Mouse (Mus musculus): ENCODE measurements around the gene Rfx3.
A peak's percentile ranks its signal among the peaks of the same experiment; 100 is the strongest.

The Rfx3 gene

GRCm38 (mm10) chr19:28010471-28011395 is at the start of gene Rfx3:
Gene Rfx3 (minus strand): TSS chr19:28011166.
- DNase-seq = peak; percentile 68 to 69

DNA sequence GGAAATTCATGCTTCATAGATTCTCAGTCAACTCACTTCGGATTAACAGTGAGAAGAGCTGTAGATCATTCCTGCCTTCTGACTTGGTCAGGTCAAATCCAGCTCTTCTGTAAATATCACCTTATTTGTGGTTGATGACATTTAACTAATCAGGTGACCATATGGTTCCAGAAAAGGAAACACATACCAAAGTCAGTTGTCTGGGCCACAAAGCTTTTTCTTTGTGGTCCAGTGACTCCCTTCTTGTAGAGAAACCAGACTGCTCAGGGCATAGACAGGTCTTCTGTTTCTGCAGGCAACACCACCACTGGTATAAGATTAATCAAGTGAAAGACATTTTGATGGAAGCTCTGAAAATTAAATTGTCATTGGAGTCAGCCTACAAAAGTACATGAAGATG is 41.1 kb upstream of the Rfx3 start:
- no peak for DNase-seq

- no peak for DNase-seq
Measured at GRCm38 (mm10) chr19:28051571-28051970, 40.6 kb upstream of the Rfx3 start.

DNA sequence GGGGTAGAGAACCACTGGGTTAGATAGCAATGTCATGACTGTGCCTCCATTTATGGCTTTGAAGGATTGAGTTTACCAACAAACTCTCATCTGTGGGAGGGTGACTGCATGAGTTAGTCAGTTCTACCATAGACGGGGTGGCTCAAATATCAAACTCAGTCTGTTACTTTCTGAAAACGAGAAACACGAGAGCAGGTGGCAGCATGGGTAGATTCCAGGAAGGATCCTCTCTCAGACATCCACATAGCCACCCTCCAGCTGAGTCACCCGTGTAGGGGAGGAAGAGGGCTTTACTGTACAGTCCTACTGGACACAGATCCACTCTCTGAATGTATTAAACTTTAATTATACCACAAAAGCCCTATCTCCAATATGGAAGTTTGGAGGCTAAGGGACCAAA is 38.3 kb upstream of the Rfx3 start:
- DNase-seq = no peak

DNA sequence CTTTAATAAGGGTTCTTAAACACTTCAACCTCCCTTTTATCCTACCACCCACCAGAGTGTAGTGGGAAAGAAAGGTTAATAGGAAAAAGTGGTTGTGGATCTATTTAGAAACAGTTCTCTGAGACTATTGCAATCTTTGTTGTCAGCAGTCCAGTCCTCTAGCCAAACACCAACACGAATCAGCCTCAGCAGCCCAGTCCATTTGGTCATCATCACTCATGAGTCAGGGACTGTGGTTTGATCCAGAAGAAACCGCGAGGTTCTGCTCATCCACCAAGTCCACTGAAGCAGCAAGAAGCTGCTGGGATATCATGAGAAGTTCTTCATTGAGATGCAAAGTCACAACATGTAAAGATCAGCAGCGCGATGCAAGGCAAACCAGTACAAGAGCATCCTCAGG is 35.8 kb upstream of the Rfx3 start:
- DNase-seq = no peak

GRCm38 (mm10) chr19:28044950-28045349 is 34.0 kb upstream of the Rfx3 start:
- DNase-seq = no peak

- peak; percentile 84 to 92 for DNase-seq
Measured at GRCm38 (mm10) chr19:28011718-28012499, 943 bp upstream of the Rfx3 start.

DNA sequence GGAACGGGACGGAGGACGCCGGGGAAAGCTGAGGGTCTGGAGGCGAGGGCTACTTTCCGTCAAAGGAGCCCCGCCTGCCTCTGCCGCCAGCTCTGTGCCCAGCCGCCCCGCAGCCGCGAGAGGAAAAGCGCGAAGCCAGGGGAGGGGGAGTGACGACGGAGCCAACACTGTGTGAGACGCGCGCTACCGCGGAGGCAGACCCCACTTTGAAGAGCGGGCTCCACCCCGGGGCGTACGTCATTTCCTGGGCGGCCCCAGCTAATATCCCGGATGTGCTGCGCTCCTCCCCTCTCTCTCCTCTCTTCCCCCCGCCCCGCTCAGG is 391 bp upstream of the Rfx3 start:
- peak; percentile 94 to 96 for DNase-seq

DNA sequence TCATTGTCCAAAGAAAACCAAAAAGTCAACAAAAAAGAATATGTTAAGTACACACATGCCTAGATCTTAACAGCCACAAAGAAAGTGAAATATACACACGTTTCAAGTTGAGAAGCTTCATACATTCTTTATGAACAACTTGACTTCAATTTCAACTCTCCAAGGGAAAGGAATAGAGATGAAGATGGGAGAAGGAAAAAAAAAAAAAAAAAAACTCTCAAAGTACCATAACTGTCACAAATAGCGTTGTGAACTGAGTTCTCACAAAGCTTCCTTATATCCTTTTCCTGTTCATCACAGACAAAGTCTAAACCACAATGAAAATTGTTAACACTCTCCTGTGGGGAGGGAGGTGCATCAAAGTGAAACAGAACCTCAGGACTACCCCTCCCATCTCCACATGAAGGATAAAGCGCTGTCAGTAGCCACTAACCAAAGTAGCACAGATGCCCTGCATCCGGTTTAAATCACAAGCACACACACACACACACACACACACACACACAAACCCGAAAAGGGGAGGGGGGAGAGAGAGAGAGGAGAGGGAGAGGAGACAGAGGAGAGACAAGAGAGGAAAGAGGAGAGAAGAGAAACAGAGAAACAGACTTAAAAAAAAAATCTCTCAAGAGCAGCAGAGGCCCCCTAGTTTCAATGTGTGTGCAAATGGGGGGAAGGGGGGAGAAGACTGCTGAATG is 1.2 kb downstream of the Rfx3 start:
- peak; percentile 36 to 50 for DNase-seq

- DNase-seq = no peak
Measured at GRCm38 (mm10) chr19:28004190-28004589, 6.8 kb downstream of the Rfx3 start.

GRCm38 (mm10) chr19:28003474-28003873 is 7.5 kb downstream of the Rfx3 start:
- DNase-seq = peak; percentile 28 to 36

- DNase-seq = no peak
Measured at GRCm38 (mm10) chr19:28002708-28003107, 8.3 kb downstream of the Rfx3 start.

DNA sequence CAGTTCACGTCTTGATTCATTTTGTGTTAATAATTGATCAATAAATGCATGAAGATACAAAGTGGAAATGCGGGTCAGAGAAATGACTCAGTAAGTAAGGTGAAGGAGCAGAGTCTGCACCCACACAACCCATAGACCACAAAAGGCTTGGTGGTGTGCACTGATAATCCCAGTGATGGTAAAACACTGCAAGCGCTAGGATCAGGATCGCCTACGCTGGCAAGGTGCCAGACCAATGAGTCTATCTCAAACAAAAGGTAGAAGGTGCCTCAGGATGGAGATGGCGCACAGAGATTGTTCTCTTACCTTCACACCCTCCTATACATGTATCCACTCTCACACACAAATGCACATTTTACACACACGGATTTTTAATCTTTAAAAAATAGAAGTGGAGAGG is 18.2 kb downstream of the Rfx3 start:
- peak; percentile 22 to 41 for DNase-seq

DNA sequence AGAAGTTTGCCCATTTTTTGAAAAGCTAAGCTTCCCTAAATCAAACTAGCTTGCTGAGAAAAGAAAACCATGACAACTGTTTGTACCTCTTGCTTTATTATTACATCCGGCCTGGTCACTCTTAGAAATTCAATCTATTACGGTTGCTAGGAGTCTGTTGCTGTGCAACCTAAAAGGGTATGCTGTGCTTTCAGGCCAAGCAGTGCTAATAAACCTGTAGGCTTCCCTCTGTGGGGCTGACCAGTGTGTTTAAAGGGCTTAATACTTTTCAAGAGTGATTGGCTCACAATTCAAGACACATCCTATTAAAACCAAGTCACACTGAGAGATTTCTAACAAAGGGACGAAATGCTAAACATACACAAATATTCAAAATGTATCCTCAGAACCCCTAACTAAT is 22.2 kb downstream of the Rfx3 start:
- DNase-seq = no peak

- no peak for DNase-seq
Measured at GRCm38 (mm10) chr19:27967590-27967989, 43.4 kb downstream of the Rfx3 start.

DNA sequence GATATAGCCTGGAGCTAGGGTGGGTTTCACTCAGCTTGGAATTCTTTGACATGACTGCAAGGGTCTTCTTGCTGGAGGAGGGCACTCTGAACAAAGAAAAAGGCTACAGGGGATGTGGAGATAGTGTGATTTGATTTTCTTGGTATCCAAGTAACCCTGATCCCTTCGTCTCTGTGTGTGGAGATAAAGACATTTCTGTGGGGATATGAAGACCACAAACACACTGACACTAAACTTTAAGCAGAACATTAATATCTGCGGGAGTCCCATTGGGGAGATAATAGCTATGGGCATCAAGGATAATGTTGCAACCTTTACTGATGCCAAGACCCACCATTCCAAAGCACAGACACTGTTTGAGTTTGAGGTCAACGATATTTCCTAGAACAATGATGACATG is 49.7 kb downstream of the Rfx3 start:
- no peak for DNase-seq

GRCm38 (mm10) chr19:27935453-27935852 is 75.5 kb downstream of the Rfx3 start:
- DNase-seq = peak in 1 of 2 experiments; percentile 11

- no peak for DNase-seq
Measured at GRCm38 (mm10) chr19:27931136-27931535, 79.8 kb downstream of the Rfx3 start.

DNA sequence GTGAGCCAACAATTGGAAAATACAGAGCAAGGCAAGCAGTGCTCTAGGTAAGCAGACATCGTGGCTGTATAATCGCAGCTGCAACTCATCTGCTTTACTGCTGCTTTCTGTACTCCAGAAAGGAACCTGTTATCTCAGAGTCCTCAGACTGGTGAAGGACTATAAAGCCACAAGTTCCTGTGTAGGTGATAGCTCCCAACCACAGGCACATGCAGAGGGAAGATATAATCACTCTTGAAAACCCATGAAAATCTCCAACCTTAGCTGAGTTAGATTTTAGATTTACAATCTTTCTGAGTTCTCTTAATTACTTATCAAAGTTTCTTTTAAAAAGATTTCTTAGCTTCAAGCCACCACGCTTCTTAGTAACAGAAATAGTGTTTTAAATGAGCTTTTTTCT is 84.6 kb downstream of the Rfx3 start:
- no peak for DNase-seq

DNA sequence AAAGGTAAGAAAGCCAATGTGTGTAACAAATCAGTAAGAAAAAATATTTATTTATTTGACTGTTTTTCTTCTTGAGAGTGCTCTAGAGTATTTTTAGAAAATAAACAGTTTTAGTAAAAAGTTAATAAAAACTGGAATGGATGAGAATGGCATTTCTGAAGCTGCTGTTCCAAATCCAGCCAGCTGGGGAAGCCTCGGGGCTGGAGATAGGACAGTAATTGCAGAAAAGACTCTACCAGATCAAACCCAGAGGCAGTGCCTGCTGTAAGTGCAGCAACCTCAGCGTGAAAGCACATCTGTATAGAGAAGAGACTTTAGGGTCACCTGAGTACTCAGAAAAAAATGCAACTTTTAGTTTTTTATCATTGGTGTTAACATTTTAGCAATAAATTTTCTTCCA is 91.9 kb downstream of the Rfx3 start:
- peak in 1 of 2 experiments; percentile 15 for DNase-seq

DNA sequence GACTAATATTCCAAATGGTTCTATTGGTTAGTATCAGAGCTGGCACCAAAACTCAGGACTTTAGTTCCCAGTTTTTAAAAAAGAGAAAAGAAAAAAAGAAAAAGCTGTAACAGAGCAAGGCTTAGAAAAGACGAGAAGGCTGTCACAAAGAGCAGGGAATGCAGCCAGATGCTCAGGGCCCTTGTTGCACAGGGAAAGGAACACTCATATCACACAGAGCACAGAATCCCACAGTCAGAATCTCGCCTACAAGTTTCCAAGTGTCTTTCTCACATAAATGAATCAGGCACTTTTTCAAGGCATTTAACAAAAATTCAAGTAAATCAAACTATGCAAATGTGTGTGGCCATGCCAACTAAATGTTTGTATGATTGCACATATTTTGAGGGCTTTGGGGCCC is 94.5 kb downstream of the Rfx3 start:
- peak in 1 of 2 experiments; percentile 24 for DNase-seq

DNA sequence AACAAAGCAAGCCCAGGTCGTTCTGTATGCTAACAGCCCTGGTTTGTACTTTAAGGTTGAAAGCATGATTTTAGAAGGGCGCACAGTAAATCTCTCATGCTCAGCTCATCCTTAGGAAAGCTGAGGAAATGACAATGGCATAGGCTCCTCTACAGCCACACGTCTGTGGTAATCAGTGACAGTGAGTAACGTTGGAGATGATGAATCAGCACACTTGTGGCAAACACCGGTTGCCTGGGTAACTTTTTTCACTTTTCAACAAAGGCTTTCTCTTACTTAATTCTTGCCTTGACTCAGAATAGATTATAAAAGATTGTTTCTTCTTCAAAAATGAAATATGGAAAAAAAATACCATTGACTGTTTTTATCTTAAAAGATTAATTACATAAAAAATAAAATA is 104.0 kb downstream of the Rfx3 start:
- no peak for DNase-seq

GRCm38 (mm10) chr19:27905976-27906375 is 105.0 kb downstream of the Rfx3 start:
- DNase-seq = no peak

Measured in cerebellum, postnatal 25 days (tissue).